Mouse (Mus musculus) kidney, adult 9 months (tissue): ENCODE data around the gene Olfr12.

ENCODE experiments used
- DNase-seq: peaks from one replicate; pipeline ENCODE4 v3.0.0; 2022

Olfr12 gene

DNA sequence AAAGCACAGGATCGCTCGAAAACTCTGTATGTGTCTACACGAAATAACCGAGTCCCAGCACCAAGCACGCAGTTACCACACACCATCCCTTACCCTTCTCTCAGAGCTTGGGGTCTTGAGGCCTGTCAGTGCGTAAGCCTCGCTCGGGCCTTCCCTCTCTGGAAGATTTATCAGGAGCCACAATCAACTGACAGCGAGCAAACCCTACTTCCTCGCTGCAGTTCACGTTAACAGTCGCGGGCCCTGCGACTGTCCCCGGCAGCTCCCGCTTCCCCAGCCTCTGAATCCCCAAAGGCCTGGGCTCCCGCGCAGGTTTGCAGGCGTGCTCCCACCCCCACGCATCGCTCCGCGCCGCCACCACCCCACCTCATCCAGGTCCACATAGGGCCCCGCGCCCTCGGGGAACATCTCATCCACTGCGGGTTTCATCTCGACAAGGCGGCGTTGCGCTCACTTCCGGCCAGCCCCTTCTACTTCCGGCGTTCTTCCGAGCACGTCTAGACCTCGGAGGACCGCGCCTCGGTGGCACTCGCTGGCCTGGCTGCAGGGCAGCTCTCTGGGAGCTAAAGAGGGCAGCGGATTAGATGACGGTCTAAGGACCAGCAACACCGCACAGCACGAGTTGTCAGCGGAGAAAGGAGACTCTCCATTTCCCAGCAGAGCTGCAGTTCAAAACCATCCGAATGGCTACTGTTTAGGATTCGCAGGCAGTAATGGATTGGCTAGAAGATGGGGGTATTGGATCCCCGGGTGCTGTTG lies 24.1 kb downstream of the Olfr12 start, which contains the start of gene Cops9:
Cops9 (minus strand) TSS at position 472 of the 759 bp plus-strand sequence.
- peak; percentile 91 for DNase-seq

DNA sequence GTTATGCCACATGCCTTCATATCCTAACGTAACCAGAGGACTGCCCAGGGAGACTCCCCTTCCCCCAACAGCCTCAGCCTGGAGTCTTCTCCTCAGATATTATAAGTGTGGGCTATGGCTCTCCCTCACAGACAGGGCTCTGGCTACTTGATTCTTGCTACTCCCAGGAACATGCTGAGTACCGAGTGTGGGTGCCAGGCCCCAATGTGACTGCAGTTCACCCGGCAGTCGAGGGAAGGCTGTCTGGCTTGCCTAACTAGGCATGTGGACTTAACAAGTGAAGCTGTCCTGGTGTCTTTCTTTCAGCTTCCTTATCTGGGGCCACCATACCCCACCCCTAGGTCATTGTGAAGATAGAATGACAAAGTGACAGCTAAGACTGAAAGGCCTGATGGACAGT lies 26.1 kb downstream of the Olfr12 start:
- no peak for DNase-seq

GRCm38 (mm10) chr1:92644916-92645315 lies 27.3 kb downstream of the Olfr12 start:
- no peak for DNase-seq

DNA sequence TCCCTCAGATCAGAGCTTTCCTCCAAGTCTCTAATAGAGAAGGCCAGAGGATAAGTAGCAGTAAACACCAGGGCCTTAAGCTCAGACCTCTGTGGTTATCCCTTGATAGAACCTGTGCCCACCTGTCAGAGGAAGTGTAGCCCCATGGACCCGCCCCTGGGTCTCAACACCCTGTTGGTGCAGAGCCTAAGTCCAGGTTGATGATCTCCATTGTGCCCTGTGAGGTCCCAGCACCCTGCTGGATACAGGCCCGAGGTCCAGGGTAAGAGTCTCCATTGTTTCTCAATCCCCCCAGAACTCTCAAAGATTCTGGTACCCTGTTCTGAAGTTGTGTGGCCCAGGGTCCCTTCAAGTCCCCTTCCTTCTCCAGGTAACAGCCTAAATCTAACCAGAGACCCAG lies 28.5 kb downstream of the Olfr12 start:
- no peak for DNase-seq

- DNase-seq, result no peak
These were observed 29.0 kb downstream of the Olfr12 start for GRCm38 (mm10) chr1:92646601-92647000.

GRCm38 (mm10) chr1:92647026-92647425 lies 29.4 kb downstream of the Olfr12 start:
- DNase-seq, result no peak

DNA sequence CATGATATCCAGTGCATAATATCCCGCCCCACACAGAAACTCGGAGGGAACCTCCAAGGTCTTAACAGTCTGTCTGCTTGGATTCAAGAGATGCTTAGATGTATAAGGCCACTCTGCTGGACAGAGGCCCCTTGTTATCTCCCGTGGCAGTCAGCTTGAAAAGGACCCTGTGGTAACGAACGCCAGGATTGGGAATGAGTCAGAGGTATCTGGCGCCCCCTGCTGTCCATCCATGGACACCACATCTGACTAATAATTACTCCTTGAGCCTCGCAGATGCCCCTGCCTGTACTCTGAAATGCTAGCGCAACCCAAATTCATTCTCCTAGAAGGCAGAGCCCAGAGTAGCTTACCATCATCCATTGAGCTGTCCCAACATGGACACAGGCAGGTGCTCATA lies 30.2 kb downstream of the Olfr12 start:
- peak; percentile 61 for DNase-seq

DNA sequence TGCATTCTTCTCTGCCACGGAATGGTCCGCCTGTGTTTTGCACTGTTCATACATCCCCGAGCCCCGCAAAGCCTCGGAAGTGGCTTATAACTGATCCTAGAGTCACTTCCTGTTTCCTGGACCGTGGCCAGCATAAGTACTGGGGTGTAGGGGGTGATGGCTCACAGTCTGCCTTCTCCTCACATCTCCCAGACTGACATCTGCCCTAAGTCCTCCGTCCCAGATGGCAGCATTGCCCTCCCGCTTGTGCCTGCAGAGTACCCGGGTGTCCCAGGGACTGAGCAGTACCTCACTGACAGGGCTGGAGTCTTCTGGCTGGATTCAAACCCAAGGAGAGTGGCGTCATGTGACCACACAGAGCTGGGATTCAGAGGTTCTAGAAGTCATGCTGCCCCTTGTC lies 30.6 kb downstream of the Olfr12 start:
- DNase-seq, result no peak

GRCm38 (mm10) chr1:92648673-92649072 lies 31.1 kb downstream of the Olfr12 start, which contains the start of gene Otos:
Otos (minus strand) TSS chr1:92648841.
- DNase-seq, result peak; percentile 60

- DNase-seq, result no peak
These were observed 33.9 kb downstream of the Olfr12 start for GRCm38 (mm10) chr1:92651467-92651866.

DNA sequence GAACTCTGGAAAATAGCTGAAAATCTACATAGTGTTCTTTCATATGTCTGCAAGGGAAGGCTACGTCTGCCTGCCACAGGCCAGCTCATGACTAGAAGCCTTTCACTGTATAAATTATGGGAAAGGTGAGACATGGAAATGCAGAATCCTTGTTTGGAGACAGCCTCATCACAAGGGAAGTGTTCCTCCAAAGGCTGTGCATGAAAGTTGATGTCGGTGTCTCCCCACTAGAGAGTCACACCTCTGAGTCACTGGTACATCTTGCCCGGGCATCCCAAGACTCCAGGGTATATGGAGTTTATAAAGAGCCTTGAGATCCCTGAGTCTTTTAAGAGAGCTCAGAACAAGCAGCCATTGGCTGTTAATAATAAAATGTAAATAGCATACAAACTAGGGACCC lies 35.6 kb downstream of the Olfr12 start:
- DNase-seq, result no peak

DNA sequence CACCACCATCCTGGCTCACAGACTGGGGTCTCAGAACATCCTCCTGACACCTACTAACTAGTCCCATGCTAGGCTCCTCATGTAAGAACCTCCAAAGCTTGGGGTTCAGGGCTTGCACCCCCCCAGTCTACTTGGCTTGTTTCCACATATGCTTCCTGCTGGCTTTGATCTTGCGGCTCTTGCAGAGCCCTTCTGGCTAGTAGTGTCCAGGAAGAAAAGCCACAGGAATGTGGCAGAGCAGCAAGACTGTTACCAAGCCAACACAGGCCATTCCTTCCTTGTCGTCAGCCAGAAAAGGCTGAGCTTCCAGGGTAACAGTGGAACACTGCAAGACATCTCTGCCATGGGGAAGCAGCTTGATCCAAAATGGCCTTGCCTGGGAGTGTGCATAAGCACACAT lies 37.1 kb downstream of the Olfr12 start:
- DNase-seq, result no peak

- DNase-seq, result no peak
These were observed 39.6 kb downstream of the Olfr12 start for GRCm38 (mm10) chr1:92657025-92657820.

DNA sequence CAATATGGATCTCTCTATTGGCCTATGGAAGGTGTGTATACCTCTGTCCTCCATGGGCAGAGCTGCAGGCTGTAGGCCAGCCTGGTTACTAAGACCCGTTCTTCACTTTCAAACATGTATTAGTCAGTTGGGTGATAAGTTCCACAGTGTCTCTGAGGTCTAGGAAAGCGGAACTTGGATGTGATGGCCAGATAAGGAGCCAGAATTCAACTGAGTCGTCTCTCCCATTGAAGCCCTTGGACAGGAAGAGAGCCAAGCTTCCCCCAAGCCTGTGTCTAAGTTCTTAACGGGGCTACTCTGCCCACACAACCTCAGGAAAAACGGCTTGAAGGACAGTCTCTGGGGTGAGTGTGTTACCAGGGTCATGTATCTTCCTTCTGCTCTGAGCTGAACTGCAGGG lies 41.8 kb downstream of the Olfr12 start:
- DNase-seq, result no peak

- no peak for DNase-seq
These were observed 49.5 kb downstream of the Olfr12 start for GRCm38 (mm10) chr1:92667106-92667505.

DNA sequence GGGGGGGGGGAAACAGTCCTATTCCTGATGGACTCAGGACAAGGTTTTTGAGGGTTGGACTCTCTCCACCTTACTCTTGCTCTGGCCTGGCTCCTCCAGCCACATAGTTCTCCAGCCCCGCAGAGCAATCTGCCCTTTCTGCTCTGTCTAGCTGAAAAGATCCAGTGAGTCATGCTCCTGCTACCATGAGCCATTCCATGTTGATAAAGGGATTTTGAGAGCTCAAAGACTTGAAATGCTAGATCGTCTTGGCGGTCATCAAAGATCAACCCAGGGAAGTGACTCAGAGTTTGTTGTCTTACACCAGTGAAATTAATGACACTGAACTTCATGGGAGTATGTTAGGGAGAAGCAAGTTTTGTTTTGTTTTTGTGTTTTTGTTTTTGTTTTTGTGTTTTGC lies 51.8 kb downstream of the Olfr12 start:
- DNase-seq, result no peak

GRCm38 (mm10) chr1:92671326-92671725 lies 53.7 kb downstream of the Olfr12 start:
- DNase-seq, result no peak
